Mouse (Mus musculus) C2C12 (cell line): ENCODE data around the gene Kifc1. TPM values are rescaled to one million over a fixed set of nuclear protein-coding genes. Genes with fewer than 3 reads are reported as not detected.
"Not testable (repeated sequence)": the region's sequence is repeated elsewhere in the genome, so short reads cannot be mapped to it uniquely, and the experiment has no call there.

Source experiments
- H3K27me3 ChIP-seq: one replicate; pipeline ENCODE4 v1.6.1; 2011; ENCODE audit not compliant: control insufficient read depth, insufficient read depth, insufficient read length
- H3K36me3 ChIP-seq: one replicate; pipeline ENCODE4 v1.6.1; 2011; ENCODE audit not compliant: control insufficient read depth, insufficient read depth
- H3K4me3 ChIP-seq: one replicate; pipeline ENCODE4 v1.5.1; 2011; ENCODE audit warnings: mild to moderate bottlenecking, control low read depth; ENCODE audit not compliant: poor library complexity, insufficient read depth, severe bottlenecking
- H3K79me2 ChIP-seq: one replicate; pipeline ENCODE4 v1.6.1; 2011; ENCODE audit not compliant: control insufficient read depth, insufficient read depth
- H3K79me3 ChIP-seq: one replicate; pipeline ENCODE4 v1.6.1; 2011; ENCODE audit warnings: low read depth, control low read depth
- H3ac ChIP-seq: one replicate; pipeline ENCODE3; 2011; ENCODE audit warnings: low read depth; ENCODE audit not compliant: control insufficient read depth, insufficient read length
- CEBPB ChIP-seq: IDR thresholded peaks from one replicate; pipeline ENCODE4 v1.6.1; 2011; ENCODE audit warnings: low read depth, mild to moderate bottlenecking, control low read depth, moderate library complexity
- CTCF ChIP-seq: IDR thresholded peaks from one replicate; pipeline ENCODE4 v1.5.1; 2011; ENCODE audit not compliant: control insufficient read depth, insufficient read depth, insufficient read length
- FOSL1 ChIP-seq: IDR thresholded peaks from one replicate; pipeline ENCODE4 v1.8.0; 2011; ENCODE audit warnings: mild to moderate bottlenecking, low read length; ENCODE audit not compliant: poor library complexity, insufficient read depth, severe bottlenecking
- MAX ChIP-seq: IDR thresholded peaks from one replicate; pipeline ENCODE4 v1.6.1; 2011; ENCODE audit warnings: mild to moderate bottlenecking, control low read depth
- MYOD1 ChIP-seq: IDR thresholded peaks from one replicate; pipeline ENCODE4 v1.6.1; 2011; ENCODE audit warnings: low read depth; ENCODE audit not compliant: control insufficient read depth, insufficient read length
- MYOG ChIP-seq: IDR thresholded peaks from one replicate; pipeline ENCODE4 v1.6.1; 2011; ENCODE audit not compliant: control insufficient read depth, insufficient read length; ENCODE audit errors: extremely low read depth
- USF1 ChIP-seq: IDR thresholded peaks from one replicate; pipeline ENCODE4 v1.6.1; 2011; ENCODE audit warnings: low read depth, mild to moderate bottlenecking, control low read depth, moderate library complexity
- polyA plus RNA-seq: library from polyadenylated mRNA; unstranded; fragments of >200 nt; fragmentation: generic; extraction: Trizol; gene quantifications from one replicate; pipeline ENCODE4 v1.2.1, GENCODE M21; 2012; ENCODE audit warnings: missing spikeins

The Kifc1 gene
- polyA plus RNA-seq, 1 experiment, result 68.6 TPM

DNA sequence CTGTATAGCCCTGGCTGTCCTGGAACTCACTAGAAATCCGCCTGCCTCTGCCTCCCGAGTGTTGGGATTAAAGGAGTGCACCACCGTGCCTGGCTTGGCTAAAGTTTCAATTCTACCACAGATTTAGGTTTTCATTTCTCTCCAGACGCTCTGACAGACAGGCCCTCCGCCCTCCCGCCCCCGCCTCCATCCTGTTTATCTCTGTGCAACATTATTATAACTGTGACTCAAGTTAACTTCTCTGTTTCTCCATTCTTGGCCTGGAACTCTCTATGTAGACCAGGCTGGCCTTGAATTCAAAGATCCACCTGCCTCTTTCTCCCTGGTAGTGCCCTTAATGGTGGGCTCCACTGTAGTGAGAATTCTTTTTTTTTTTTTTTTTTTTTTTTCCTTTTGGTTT is 12.0 kb upstream of the Kifc1 start:
- TF ChIP-seq CEBPB, result no peak
- TF ChIP-seq MYOD1, result no peak
- no peak for TF ChIP-seq USF1
- TF ChIP-seq MAX, result no peak
- TF ChIP-seq CTCF, result no peak
- TF ChIP-seq MYOG, result no peak
- no peak for TF ChIP-seq FOSL1
- Histone ChIP-seq H3K4me3 (no peak overlapping the region), H3K79me2 (no peaks in the 10 kb centered on the region)

DNA sequence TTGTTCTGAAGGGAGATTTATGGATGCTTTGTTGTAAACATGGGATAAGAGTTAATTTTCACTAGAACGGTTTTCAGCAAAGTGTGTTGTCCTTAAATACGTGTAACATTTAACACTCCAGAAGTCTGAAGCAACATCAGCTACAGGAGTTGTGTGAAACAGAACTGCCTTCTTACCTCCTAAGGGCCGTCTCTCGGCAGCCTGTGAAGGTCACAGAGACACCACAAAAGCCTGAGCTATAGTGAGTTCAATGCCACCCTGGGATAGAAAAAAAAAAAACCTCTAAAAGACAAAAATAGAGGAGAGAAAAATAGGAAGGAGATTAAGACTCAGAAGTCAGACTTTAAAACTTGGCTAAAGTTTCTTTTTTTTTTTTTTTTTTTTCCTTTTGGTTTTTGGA is 11.6 kb upstream of the Kifc1 start:
- H3K79me3 ChIP-seq, result no peaks in the 10 kb centered on the region
- no peaks in the 10 kb centered on the region for H3K79me2 ChIP-seq
- H3K27me3 ChIP-seq, result no peaks in the 10 kb centered on the region
- no peaks in the 10 kb centered on the region for H3K36me3 ChIP-seq
- no peak for TF ChIP-seq CEBPB
- TF ChIP-seq CTCF, result no peak
- no peak for TF ChIP-seq MYOG
- TF ChIP-seq MAX, result no peak
- TF ChIP-seq USF1, result no peak
- no peak for TF ChIP-seq MYOD1
- TF ChIP-seq FOSL1, result no peak
- no peak overlapping the region for H3K4me3 ChIP-seq
- H3ac ChIP-seq, result no peak overlapping the region

More for the DNA sequence above, 12.0 kb upstream of the Kifc1 start:
- Histone ChIP-seq H3K36me3 (no peaks in the 10 kb centered on the region), H3K79me3 (no peaks in the 10 kb centered on the region), H3K27me3 (no peaks in the 10 kb centered on the region), H3ac (no peak overlapping the region)

DNA sequence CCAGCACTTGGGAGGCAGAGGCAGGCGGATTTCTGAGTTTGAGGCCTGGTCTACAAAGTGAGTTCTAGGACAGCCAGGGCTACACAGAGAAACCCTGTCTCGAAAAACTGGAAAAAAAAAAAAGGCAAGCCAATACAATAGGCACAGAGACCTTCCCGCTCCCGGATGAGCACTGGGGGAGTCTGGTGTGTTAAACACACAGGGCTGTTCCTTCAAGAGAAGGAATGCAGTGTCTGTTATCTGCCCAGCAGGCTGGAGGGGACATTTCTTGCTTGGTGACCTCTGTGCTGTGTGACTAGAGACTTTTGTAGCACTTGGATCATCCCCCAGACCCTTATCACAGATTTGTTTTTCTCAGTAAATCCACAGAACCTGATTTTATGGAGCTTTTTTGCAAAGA is 11.2 kb upstream of the Kifc1 start:
- Histone ChIP-seq H3K79me3 (no peaks in the 10 kb centered on the region), H3K27me3 (no peaks in the 10 kb centered on the region), H3K79me2 (no peaks in the 10 kb centered on the region), H3ac (no peak overlapping the region), H3K4me3 (no peak overlapping the region), H3K36me3 (no peaks in the 10 kb centered on the region)
- TF ChIP-seq MYOG, result no peak
- TF ChIP-seq MYOD1, result no peak
- TF ChIP-seq FOSL1, result no peak
- TF ChIP-seq CEBPB, result no peak
- TF ChIP-seq USF1, result no peak
- TF ChIP-seq CTCF, result no peak
- no peak for TF ChIP-seq MAX

DNA sequence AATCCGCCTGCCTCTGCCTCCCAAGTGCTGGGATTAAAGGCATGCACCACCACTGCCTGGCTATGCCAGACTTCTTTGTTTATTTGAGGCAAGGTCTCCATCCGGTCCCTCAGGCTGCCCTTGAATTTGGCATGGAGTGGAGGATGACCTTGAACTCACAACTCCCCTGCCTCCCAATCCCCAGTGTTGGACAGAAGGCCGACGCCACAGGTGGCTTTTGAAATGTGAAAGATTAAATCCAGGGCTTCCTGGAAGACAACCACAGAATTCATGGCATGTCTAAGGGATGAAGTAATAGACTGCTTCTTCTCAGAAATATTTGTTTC is 10.5 kb upstream of the Kifc1 start:
- Histone ChIP-seq H3K27me3 (no peaks in the 10 kb centered on the region), H3ac (no peak overlapping the region), H3K79me2 (no peaks in the 10 kb centered on the region), H3K4me3 (no peak overlapping the region), H3K36me3 (no peaks in the 10 kb centered on the region), H3K79me3 (no peaks in the 10 kb centered on the region)
- TF ChIP-seq MAX, result no peak
- no peak for TF ChIP-seq CTCF

DNA sequence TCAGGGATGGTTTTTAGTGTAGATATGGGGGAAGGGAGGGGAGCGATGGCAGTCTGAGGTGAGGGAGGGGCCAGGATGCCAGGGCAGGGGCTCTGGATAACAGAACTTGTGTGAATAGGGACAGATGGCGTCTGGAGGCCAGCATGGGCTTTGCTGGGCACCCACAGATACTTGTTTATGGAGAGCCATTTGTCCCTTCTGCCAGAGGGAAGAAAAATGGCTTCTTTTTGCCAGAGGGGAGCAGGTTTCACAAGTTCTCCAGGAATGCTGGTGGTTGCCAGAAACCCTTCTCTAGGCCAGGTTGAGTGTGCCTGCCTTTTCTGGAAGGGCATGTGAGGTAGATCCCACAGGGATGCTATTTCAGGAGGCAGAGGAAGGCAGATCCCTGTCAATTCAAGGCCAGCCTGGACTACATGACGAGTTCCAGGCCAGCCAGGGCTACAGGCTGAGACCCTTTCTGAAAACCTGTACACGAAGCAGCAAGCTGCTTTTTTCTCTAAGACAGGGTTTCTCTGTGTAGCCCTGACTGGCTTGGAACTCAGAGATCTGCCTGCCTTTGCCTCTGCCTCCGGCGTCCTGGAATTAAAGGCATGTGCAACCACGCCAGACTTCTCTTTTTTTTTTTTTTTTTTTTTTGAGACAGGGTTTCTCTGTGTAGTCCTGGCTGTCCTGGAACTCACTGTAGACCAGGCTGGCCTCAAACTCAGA is 10.0 kb upstream of the Kifc1 start:
- no peaks in the 10 kb centered on the region for H3K36me3 ChIP-seq
- H3K79me2 ChIP-seq, result no peaks in the 10 kb centered on the region
- TF ChIP-seq FOSL1, result no peak
- no peak for TF ChIP-seq MAX
- no peak for TF ChIP-seq MYOD1
- TF ChIP-seq USF1, result no peak
- no peak for TF ChIP-seq MYOG
- no peak for TF ChIP-seq CTCF
- TF ChIP-seq CEBPB, result no peak
- H3K27me3 ChIP-seq, result no peaks in the 10 kb centered on the region
- H3K79me3 ChIP-seq, result no peaks in the 10 kb centered on the region
- no peak overlapping the region for H3ac ChIP-seq
- no peak overlapping the region for H3K4me3 ChIP-seq

DNA sequence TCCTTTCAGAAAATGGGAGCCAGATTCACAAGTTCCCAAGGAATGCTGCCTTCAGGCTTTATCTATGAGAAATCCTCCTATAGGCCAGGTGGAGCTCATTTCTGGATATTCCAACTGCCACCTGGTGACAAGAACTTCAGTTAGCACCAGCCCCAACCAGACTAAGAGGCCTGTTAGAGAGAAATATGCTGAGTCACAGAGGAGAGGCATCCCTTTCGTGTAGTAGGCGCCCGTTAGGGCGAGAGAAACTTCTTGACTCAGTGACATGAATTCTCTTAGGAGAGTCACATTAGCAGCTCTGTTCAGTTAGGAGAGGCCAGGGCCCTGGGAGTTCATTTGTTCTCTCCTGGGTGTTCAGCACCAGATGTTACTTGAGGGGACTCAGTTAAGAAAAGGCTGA is 9.2 kb upstream of the Kifc1 start:
- no peak overlapping the region for H3ac ChIP-seq
- no peak for TF ChIP-seq MAX
- no peak for TF ChIP-seq FOSL1
- no peak for TF ChIP-seq MYOG
- TF ChIP-seq CEBPB, result no peak
- no peak for TF ChIP-seq USF1
- no peaks in the 10 kb centered on the region for H3K79me2 ChIP-seq
- H3K4me3 ChIP-seq, result no peak overlapping the region
- no peaks in the 10 kb centered on the region for H3K79me3 ChIP-seq
- H3K36me3 ChIP-seq, result no peaks in the 10 kb centered on the region
- H3K27me3 ChIP-seq, result no peaks in the 10 kb centered on the region

DNA sequence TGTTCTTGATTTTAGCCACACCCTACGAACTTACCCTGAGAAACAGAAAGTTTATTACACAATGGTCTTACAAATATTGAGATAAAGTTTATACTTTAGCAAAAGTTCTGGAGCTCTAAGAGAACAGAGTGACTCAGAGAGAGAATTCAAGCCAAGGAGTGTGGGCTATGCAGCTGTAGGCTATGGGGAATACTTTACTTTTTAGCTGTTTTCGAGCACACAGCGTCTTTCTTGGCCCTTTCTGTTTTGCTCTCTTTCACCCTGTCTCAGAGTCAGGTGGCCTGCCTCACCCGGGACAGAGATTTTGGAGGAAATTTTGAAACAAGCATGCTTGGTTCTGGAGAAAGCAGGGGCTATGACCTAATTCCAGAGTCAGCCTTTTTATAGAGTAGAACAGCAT is 7.7 kb upstream of the Kifc1 start:
- H3K36me3 ChIP-seq, H3K27me3 ChIP-seq, H3K79me3 ChIP-seq, H3K79me2 ChIP-seq, H3ac ChIP-seq, H3K4me3 ChIP-seq: not testable (repeated sequence)
